9 mouse cellular contexts compared by ENCODE assay signal in the genomic region with DNA sequence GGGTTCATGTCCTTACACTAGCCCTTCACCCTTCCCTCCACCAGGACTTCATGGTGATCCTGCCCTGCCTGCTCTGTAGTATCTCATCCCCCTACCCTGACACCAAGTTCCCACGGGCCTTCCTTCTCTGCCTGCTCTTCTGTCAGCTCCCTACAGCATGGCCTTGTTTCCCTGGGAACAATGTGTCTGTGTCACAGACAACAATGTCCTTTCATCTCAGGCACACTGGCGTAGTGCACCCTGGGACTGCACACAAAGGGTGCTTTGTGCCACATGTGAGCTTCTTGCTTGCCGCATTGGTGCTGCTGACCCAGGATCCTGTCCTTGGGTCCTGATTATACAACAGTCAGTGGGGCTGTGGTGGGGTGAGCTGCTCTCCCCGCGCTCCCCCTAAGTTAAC. TPM values are rescaled to one million over a fixed set of nuclear protein-coding genes. Genes with fewer than 3 reads are reported as not detected.
DNase-seq lines count a peak whose midpoint lies in the region; ATAC-seq and TF ChIP-seq lines count a peak whose summit lies in the region.
"Had no signal": no experiment of that assay in that cellular context is flagged by ENCODE, and none has a peak within 500 bp of the region (broad histone marks: within the 10 kb centered on the region; RNA-seq: fewer than 3 reads in every experiment).

No protein-coding gene starts in this region.

- H3K9me3 ChIP-seq in hindbrain, embryonic 11.5 days (ENCODE audit: control insufficient read depth, low read length) = no peaks in the 10 kb centered on the region
- no peaks in the 10 kb centered on the region for H3K9me3 ChIP-seq in midbrain, embryonic 15.5 days
- H3K9me3 ChIP-seq in heart, embryonic 11.5 days (replicated peaks; ENCODE audit: control insufficient read depth, low read length) = no peaks in the 10 kb centered on the region
- H3K9me3 ChIP-seq in lung, postnatal 0 days (ENCODE audit: low read length) = no peaks in the 10 kb centered on the region

- TF ChIP-seq CTCF in brain, embryonic 14.5 days (IDR thresholded peaks at IDR 0.05; ENCODE audit: borderline replicate concordance, extremely low read depth, insufficient read depth, insufficient read length) = no peak
- TF ChIP-seq CTCF in lung, postnatal 0 days (IDR thresholded peaks at IDR 0.05) = no peak

- TF ChIP-seq POLR2A in brain, embryonic 14.5 days (IDR thresholded peaks at IDR 0.05; ENCODE audit: borderline replicate concordance, extremely low read depth, insufficient read depth, insufficient read length, poor library complexity, severe bottlenecking) = no peak

- no peak for DNase-seq in cerebellum, postnatal 4 days (ENCODE audit: low spot score in 2 of 2)
- peak; percentile 91 for DNase-seq in brain, embryonic 14.5 days (ENCODE audit: low read depth)
- peak; percentile 79 for DNase-seq in hindbrain, embryonic 11.5 days (ENCODE audit: low spot score)
- DNase-seq in spleen, postnatal 14 days (ENCODE audit: low spot score in 2 of 2) = no peak
- no peak for DNase-seq in lung, postnatal 0 days (ENCODE audit: low spot score)
- DNase-seq: thymus, adult 2 months had no signal

- H3K4me1 ChIP-seq in hindbrain, embryonic 11.5 days (replicated peaks; ENCODE audit: control insufficient read depth, insufficient read depth, low read length) = peaks cover 21% of the 10 kb centered on the region
- H3K4me1 ChIP-seq in midbrain, embryonic 15.5 days = peaks cover 24% of the 10 kb centered on the region
- peaks cover 9% of the 10 kb centered on the region for H3K4me1 ChIP-seq in heart, embryonic 11.5 days (ENCODE audit: control insufficient read depth, insufficient read depth, low read length)
- peaks cover 5% of the 10 kb centered on the region; the same call in 1 of the 2 replicates for H3K4me1 ChIP-seq in lung, postnatal 0 days (ENCODE audit: insufficient read depth, low read depth, low read length)

- H3K4me3 ChIP-seq in hindbrain, embryonic 11.5 days (ENCODE audit: low read depth, low read length) = no peak overlapping the region
- H3K4me3 ChIP-seq in midbrain, embryonic 15.5 days = no peak overlapping the region
- H3K4me3 ChIP-seq in heart, embryonic 11.5 days (ENCODE audit: low read depth, low read length) = no peak overlapping the region
- H3K4me3 ChIP-seq in lung, postnatal 0 days (ENCODE audit: low read depth, low read length) = no peak overlapping the region

- peak overlapping the region; percentile 81 for H3K27ac ChIP-seq in hindbrain, embryonic 11.5 days (ENCODE audit: low read depth, low read length)
- peak overlapping the region; percentile 72 for H3K27ac ChIP-seq in midbrain, embryonic 15.5 days
- H3K27ac ChIP-seq in heart, embryonic 11.5 days (ENCODE audit: low read depth, low read length) = no peak overlapping the region
- H3K27ac ChIP-seq in lung, postnatal 0 days (ENCODE audit: low read length) = no peak overlapping the region

- H3K4me2 ChIP-seq in hindbrain, embryonic 11.5 days (replicated peaks; ENCODE audit: low read depth, low read length) = 0 out of 2 replicates have a peak overlapping the region, but pooled peaks have one; percentile 1
- no peak overlapping the region for H3K4me2 ChIP-seq in midbrain, embryonic 15.5 days
- H3K4me2 ChIP-seq in heart, embryonic 11.5 days = no peak overlapping the region
- no peak overlapping the region for H3K4me2 ChIP-seq in lung, postnatal 0 days (replicated peaks; ENCODE audit: low read depth, low read length)

- no peak for TF ChIP-seq EP300 in lung, postnatal 0 days (IDR thresholded peaks at IDR 0.05)

- 17% methylated on average over 5 of the region's 5 CpGs for WGBS in hindbrain, embryonic 11.5 days
- 8% methylated on average over 5 of the region's 5 CpGs for WGBS in midbrain, embryonic 15.5 days
- 66% methylated on average over 5 of the region's 5 CpGs for WGBS in heart, embryonic 11.5 days (ENCODE audit: insufficient replicate concordance)
- WGBS in lung, postnatal 0 days = 54% methylated on average over 5 of the region's 5 CpGs

- H3K9ac ChIP-seq in hindbrain, embryonic 11.5 days (ENCODE audit: low read depth, low read length) = peak overlapping the region; percentile 16; the same call in 1 of the 2 replicates
- H3K9ac ChIP-seq in midbrain, embryonic 15.5 days = no peak overlapping the region; the same call in 1 of the 2 replicates
- no peak overlapping the region for H3K9ac ChIP-seq in heart, embryonic 11.5 days (ENCODE audit: low read depth, low read length)
- no peak overlapping the region for H3K9ac ChIP-seq in lung, postnatal 0 days (replicated peaks; ENCODE audit: low read depth)

- no peaks in the 10 kb centered on the region for H3K27me3 ChIP-seq in hindbrain, embryonic 11.5 days (ENCODE audit: control insufficient read depth, insufficient read depth, low read length)
- no peaks in the 10 kb centered on the region for H3K27me3 ChIP-seq in midbrain, embryonic 15.5 days (replicated peaks)
- no peaks in the 10 kb centered on the region for H3K27me3 ChIP-seq in heart, embryonic 11.5 days (ENCODE audit: control insufficient read depth, insufficient read depth, low read length)
- no peaks in the 10 kb centered on the region for H3K27me3 ChIP-seq in lung, postnatal 0 days (replicated peaks; ENCODE audit: insufficient read depth, low read length)

- ATAC-seq in cerebellum, adult (ENCODE audit: insufficient number of reproducible peaks, low FRiP score, low TSS enrichment) = 0 out of 2 replicates have a peak, but pooled peaks have one; percentile 36
- peak; percentile 91 for ATAC-seq in hindbrain, embryonic 11.5 days (ENCODE audit: low FRiP score)
- ATAC-seq in midbrain, embryonic 15.5 days (replicated peaks) = peak; percentile 83
- ATAC-seq in heart, embryonic 11.5 days (replicated peaks; ENCODE audit: insufficient number of reproducible peaks, low FRiP score, low TSS enrichment) = no peak
- ATAC-seq in lung, postnatal 0 days = no peak

- 0 out of 2 replicates have a peak, but pooled peaks cover 2% of the 10 kb centered on the region for H3K36me3 ChIP-seq in hindbrain, embryonic 11.5 days (ENCODE audit: control insufficient read depth, insufficient read depth, low read length)
- peaks cover 10% of the 10 kb centered on the region; the same call in 1 of the 2 replicates for H3K36me3 ChIP-seq in midbrain, embryonic 15.5 days (replicated peaks)
- H3K36me3 ChIP-seq in heart, embryonic 11.5 days (ENCODE audit: control insufficient read depth, insufficient read depth, low read length) = peaks cover 7% of the 10 kb centered on the region; the same call in 1 of the 2 replicates
- peaks cover 13% of the 10 kb centered on the region for H3K36me3 ChIP-seq in lung, postnatal 0 days (ENCODE audit: insufficient read depth, low read length)

RNA-seq across cellular contexts. Expression of a gene that starts 11.1 kb away (rescaled TPM):
- 155 and 212 TPM in 2 replicates for polyA plus RNA-seq in brain, embryonic 14.5 days (2012; rRNA removed)
- polyA plus RNA-seq in hindbrain, embryonic 11.5 days (2014; fragmentation: Nextera tagmentation; extraction: Ambion mirVana) = 115 and 125 TPM in 2 replicates
- polyA plus RNA-seq in midbrain, embryonic 15.5 days (2015; fragmentation: Nextera tagmentation; extraction: Ambion mirVana) = 145 and 150 TPM in 2 replicates
- 81.7 and 85.3 TPM in 2 replicates for polyA plus RNA-seq in heart, embryonic 11.5 days (2014; fragmentation: Nextera tagmentation; extraction: Ambion mirVana)
- polyA plus RNA-seq in lung, postnatal 0 days (2015; fragmentation: Nextera tagmentation; extraction: Ambion mirVana) = 103 and 112 TPM in 2 replicates

RNA-seq across cellular contexts. Expression of a gene that starts 15.0 kb away (rescaled TPM):
- polyA plus RNA-seq in brain, embryonic 14.5 days (2012; rRNA removed) = 13.2 and 16.0 TPM in 2 replicates
- polyA plus RNA-seq in hindbrain, embryonic 11.5 days (2014; fragmentation: Nextera tagmentation; extraction: Ambion mirVana) = 2.1 and 2.6 TPM in 2 replicates
- 11.3 and 11.8 TPM in 2 replicates for polyA plus RNA-seq in midbrain, embryonic 15.5 days (2015; fragmentation: Nextera tagmentation; extraction: Ambion mirVana)
- 0.31 and 0.51 TPM in 2 replicates for polyA plus RNA-seq in heart, embryonic 11.5 days (2014; fragmentation: Nextera tagmentation; extraction: Ambion mirVana)
- not detected in 2 replicates for polyA plus RNA-seq in lung, postnatal 0 days (2015; fragmentation: Nextera tagmentation; extraction: Ambion mirVana)

RNA-seq across cellular contexts. Expression of a gene that starts 15.9 kb away (rescaled TPM):
- 0.26 and 0.33 TPM in 2 replicates for polyA plus RNA-seq in brain, embryonic 14.5 days (2012; rRNA removed)
- 0.37 and 0.42 TPM in 2 replicates for polyA plus RNA-seq in hindbrain, embryonic 11.5 days (2014; fragmentation: Nextera tagmentation; extraction: Ambion mirVana)
- polyA plus RNA-seq in midbrain, embryonic 15.5 days (2015; fragmentation: Nextera tagmentation; extraction: Ambion mirVana) = 0.60 and 0.86 TPM in 2 replicates
- 0.17 TPM in 1 of 2 replicates, not detected in the other for polyA plus RNA-seq in heart, embryonic 11.5 days (2014; fragmentation: Nextera tagmentation; extraction: Ambion mirVana)
- not detected in 2 replicates for polyA plus RNA-seq in lung, postnatal 0 days (2015; fragmentation: Nextera tagmentation; extraction: Ambion mirVana)
- polyA plus RNA-seq: thymus, adult 2 months had no signal

RNA-seq across cellular contexts. Expression of a gene that starts 24.4 kb away (rescaled TPM):
- 7.7 and 12.9 TPM in 2 replicates for polyA plus RNA-seq in brain, embryonic 14.5 days (2012; rRNA removed)
- polyA plus RNA-seq in hindbrain, embryonic 11.5 days (2014; fragmentation: Nextera tagmentation; extraction: Ambion mirVana) = 9.0 and 9.2 TPM in 2 replicates
- 7.3 TPM in 2 replicates for polyA plus RNA-seq in midbrain, embryonic 15.5 days (2015; fragmentation: Nextera tagmentation; extraction: Ambion mirVana)
- 5.2 and 5.3 TPM in 2 replicates for polyA plus RNA-seq in heart, embryonic 11.5 days (2014; fragmentation: Nextera tagmentation; extraction: Ambion mirVana)
- polyA plus RNA-seq in lung, postnatal 0 days (2015; fragmentation: Nextera tagmentation; extraction: Ambion mirVana) = 8.0 and 8.4 TPM in 2 replicates

RNA-seq across cellular contexts. Expression of a gene that starts 27.3 kb away (rescaled TPM):
- polyA plus RNA-seq in brain, embryonic 14.5 days (2012; rRNA removed) = 21.7 and 23.9 TPM in 2 replicates
- polyA plus RNA-seq in hindbrain, embryonic 11.5 days (2014; fragmentation: Nextera tagmentation; extraction: Ambion mirVana) = 12.9 and 13.4 TPM in 2 replicates
- polyA plus RNA-seq in midbrain, embryonic 15.5 days (2015; fragmentation: Nextera tagmentation; extraction: Ambion mirVana) = 33.3 and 36.5 TPM in 2 replicates
- polyA plus RNA-seq in heart, embryonic 11.5 days (2014; fragmentation: Nextera tagmentation; extraction: Ambion mirVana) = 32.9 and 40.9 TPM in 2 replicates
- polyA plus RNA-seq in lung, postnatal 0 days (2015; fragmentation: Nextera tagmentation; extraction: Ambion mirVana) = 32.0 and 38.9 TPM in 2 replicates

Comparison
In these comparisons a context has a peak if more than half of its experiments do, and no peak if none do; other contexts are left out.
1. ATAC-seq: peak in cerebellum, adult (single experiment), hindbrain, embryonic 11.5 days (single experiment) and midbrain, embryonic 15.5 days (single experiment); none in heart, embryonic 11.5 days (single experiment) and lung, postnatal 0 days (single experiment).
2. DNase-seq: peak in brain, embryonic 14.5 days (single experiment) and hindbrain, embryonic 11.5 days (single experiment); none in cerebellum, postnatal 4 days (0 of 2), spleen, postnatal 14 days (0 of 2) and lung, postnatal 0 days (single experiment).
3. H3K27ac ChIP-seq: peak in hindbrain, embryonic 11.5 days (single experiment) and midbrain, embryonic 15.5 days (single experiment); none in heart, embryonic 11.5 days (single experiment) and lung, postnatal 0 days (single experiment).